ENCODE assay signal across 9 mouse cellular contexts in the genomic region with DNA sequence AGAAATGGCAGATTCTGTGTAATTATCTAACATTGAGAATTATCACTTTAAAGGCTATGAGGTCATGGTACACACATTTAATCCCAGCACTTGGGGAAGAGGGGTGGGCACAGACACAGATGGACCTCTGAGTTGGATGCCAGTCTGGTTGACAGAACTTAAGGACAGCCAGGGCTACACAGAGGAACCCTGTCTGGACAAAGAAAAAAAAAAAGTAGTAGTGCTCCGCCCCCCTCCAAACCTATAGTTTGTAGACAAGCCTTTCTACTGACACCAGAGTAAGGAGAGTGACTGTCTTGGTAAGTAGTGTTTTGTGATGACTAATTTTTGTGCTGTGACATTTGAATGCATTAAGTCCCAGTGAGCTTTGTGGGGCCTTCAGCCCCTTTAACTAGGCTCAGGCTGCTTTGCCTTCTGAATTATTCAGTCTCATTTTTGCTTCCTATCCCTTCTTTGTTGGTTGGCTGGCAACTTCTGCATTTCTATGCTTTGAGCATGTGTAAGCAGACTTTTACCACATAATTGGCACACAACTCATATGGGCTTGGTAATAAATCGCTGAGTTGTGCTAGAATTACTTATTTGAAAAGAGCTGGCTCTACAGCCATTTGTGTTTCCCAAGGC. TPM values are rescaled to one million over a fixed set of nuclear protein-coding genes. Genes with fewer than 3 reads are reported as not detected.
DNase-seq lines count a peak whose midpoint lies in the region; ATAC-seq and TF ChIP-seq lines count a peak whose summit lies in the region.
"Had no signal": no experiment of that assay in that cellular context is flagged by ENCODE, and none has a peak within 500 bp of the region (broad histone marks: within the 10 kb centered on the region; RNA-seq: fewer than 3 reads in every experiment).

No protein-coding gene starts in this region.

- no peaks in the 10 kb centered on the region for H3K9me3 ChIP-seq in intestine, embryonic 15.5 days
- H3K9me3 ChIP-seq in midbrain, postnatal 0 days (ENCODE audit: low read length), result no peaks in the 10 kb centered on the region

- H3K27ac ChIP-seq in layer of hippocampus, adult 2 months, result no peak overlapping the region
- no peak overlapping the region for H3K27ac ChIP-seq in intestine, embryonic 15.5 days
- no peak overlapping the region for H3K27ac ChIP-seq in midbrain, postnatal 0 days (ENCODE audit: low read depth, low read length)

- no peak for TF ChIP-seq CTCF in layer of hippocampus, adult 2 months (conservative IDR thresholded peaks at IDR 0.05)
- no peak for TF ChIP-seq CTCF in midbrain, postnatal 0 days (IDR thresholded peaks at IDR 0.05)

- H3K4me3 ChIP-seq in layer of hippocampus, adult 2 months, result peak overlapping the region; percentile 10; the same call in 1 of the 2 replicates
- no peak overlapping the region for H3K4me3 ChIP-seq in intestine, embryonic 15.5 days (replicated peaks)
- no peak overlapping the region for H3K4me3 ChIP-seq in midbrain, postnatal 0 days (ENCODE audit: low read depth, low read length)

- H3K27me3 ChIP-seq in intestine, embryonic 15.5 days (replicated peaks), result no peaks in the 10 kb centered on the region
- H3K27me3 ChIP-seq in midbrain, postnatal 0 days (ENCODE audit: insufficient read depth, low read length), result no peaks in the 10 kb centered on the region

- H3K4me2 ChIP-seq in intestine, embryonic 15.5 days (replicated peaks), result peak overlapping the region; percentile 3
- peak overlapping the region; percentile 18 for H3K4me2 ChIP-seq in midbrain, postnatal 0 days (ENCODE audit: low read depth, low read length, poor library complexity, severe bottlenecking)

- peaks cover 6% of the 10 kb centered on the region; the same call in 1 of the 2 replicates for H3K4me1 ChIP-seq in intestine, embryonic 15.5 days (replicated peaks)
- H3K4me1 ChIP-seq in midbrain, postnatal 0 days (ENCODE audit: insufficient read depth, low read length), result peaks cover 17% of the 10 kb centered on the region; the same call in 1 of the 2 replicates

- H3K9ac ChIP-seq in intestine, embryonic 15.5 days, result no peak overlapping the region
- H3K9ac ChIP-seq in midbrain, postnatal 0 days (replicated peaks; ENCODE audit: low read length, poor library complexity, severe bottlenecking), result no peak overlapping the region

- WGBS in intestine, embryonic 15.5 days, result 89% methylated on average over 2 of the region's 2 CpGs
- 34% methylated on average over 2 of the region's 2 CpGs for WGBS in midbrain, postnatal 0 days

- H3K36me3 ChIP-seq in intestine, embryonic 15.5 days, result peaks cover 2% of the 10 kb centered on the region; the same call in 1 of the 2 replicates
- H3K36me3 ChIP-seq in midbrain, postnatal 0 days (ENCODE audit: insufficient read depth, low read length), result no peaks in the 10 kb centered on the region

- peak; percentile 40 for ATAC-seq in common myeloid progenitor, adult 5-6 weeks (replicated peaks; ENCODE audit: low read depth, poor library complexity, severe bottlenecking)
- ATAC-seq in intestine, embryonic 15.5 days, result no peak
- no peak for ATAC-seq in midbrain, postnatal 0 days (ENCODE audit: low FRiP score)

- no peak for DNase-seq in layer of hippocampus, adult 2 months (ENCODE audit: low spot score in 2 of 2)
- no peak for DNase-seq in layer of hippocampus, postnatal 25 days (ENCODE audit: extremely low spot score in 1 of 2, low spot score in 1 of 2)
- DNase-seq in midbrain, postnatal 0 days (ENCODE audit: low spot score), result peak; percentile 63
- DNase-seq in kidney, adult 9 months, result no peak
- DNase-seq in adrenal gland, adult (ENCODE audit: inconsistent age in 2 of 2, low spot score in 1 of 2), result no peak
- DNase-seq in cerebellum, adult 8-10 months, result no peak
- DNase-seq: cerebellum, postnatal 14 days had no signal

RNA-seq across cellular contexts. Expression of a gene that starts 3.4 kb away (rescaled TPM):
- 100 to 1,000 TPM; 277 to 290 TPM for total RNA-seq in layer of hippocampus, adult 2 months (2021)
- 100 to 1,000 TPM; 268 to 276 TPM for total RNA-seq in layer of hippocampus, postnatal 25 days (2021)
- 466 and 530 TPM in 2 replicates for total RNA-seq in common myeloid progenitor, adult 5-6 weeks (2017)
- polyA plus RNA-seq in intestine, embryonic 15.5 days (2015; fragmentation: Nextera tagmentation; extraction: Ambion mirVana), result 427 and 443 TPM in 2 replicates
- 220 and 259 TPM in 2 replicates for total RNA-seq in midbrain, postnatal 0 days (2014; rRNA removed)
- polyA plus RNA-seq in midbrain, postnatal 0 days (2015; fragmentation: Nextera tagmentation; extraction: Ambion mirVana), result 370 and 371 TPM in 2 replicates
